Mouse (Mus musculus) C2C12 (cell line): Measurements from ENCODE around the gene Pced1a.

ENCODE experiments used
- CEBPB ChIP-seq: IDR thresholded peaks from one replicate; pipeline ENCODE4 v1.6.1; 2011; ENCODE audit warnings: low read depth, mild to moderate bottlenecking, control low read depth, moderate library complexity
- CTCF ChIP-seq: IDR thresholded peaks from one replicate; pipeline ENCODE4 v1.5.1; 2011; ENCODE audit not compliant: control insufficient read depth, insufficient read depth, insufficient read length
- MAX ChIP-seq: IDR thresholded peaks from one replicate; pipeline ENCODE4 v1.6.1; 2011; ENCODE audit warnings: mild to moderate bottlenecking, control low read depth
- MYOD1 ChIP-seq: IDR thresholded peaks from one replicate; pipeline ENCODE4 v1.6.1; 2011; ENCODE audit warnings: low read depth; ENCODE audit not compliant: control insufficient read depth, insufficient read length
- USF1 ChIP-seq: IDR thresholded peaks from one replicate; pipeline ENCODE4 v1.6.1; 2011; ENCODE audit warnings: low read depth, mild to moderate bottlenecking, control low read depth, moderate library complexity

DNA sequence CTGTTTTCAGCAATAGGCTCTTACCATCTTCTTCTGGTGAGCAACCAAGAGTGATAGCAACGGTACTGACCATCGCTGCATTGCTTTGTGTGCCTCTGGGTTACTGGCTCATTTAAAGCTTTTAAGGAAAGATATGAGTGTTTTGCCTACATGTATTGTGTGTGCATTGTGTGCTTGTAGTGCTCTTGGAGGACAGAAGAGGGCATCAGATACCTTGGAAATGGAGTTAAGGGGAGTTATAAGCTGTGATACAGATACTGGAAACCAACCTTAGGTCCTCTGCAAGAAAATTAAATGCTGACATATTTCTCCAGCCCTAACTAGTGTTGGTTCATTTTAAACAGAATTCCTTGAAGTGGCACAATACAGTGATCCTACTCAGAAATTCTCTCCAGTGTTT lies 35.7 kb downstream of the Pced1a start:
- TF ChIP-seq CTCF (no peak), USF1 (no peak), MAX (no peak), CEBPB (no peak), MYOD1 (no peak)
